Mouse (Mus musculus) erythroblast, embryonic 14.5 days (primary cell): ENCODE measurements around the gene Cux2. TPM values are rescaled to one million over a fixed set of nuclear protein-coding genes. Genes with fewer than 3 reads are reported as not detected.

ENCODE experiments used
- H3K27me3 ChIP-seq: 2 replicates; pipeline ENCODE4 v1.6.1; 2012; ENCODE audit warnings: inconsistent platforms; ENCODE audit not compliant: control insufficient read depth
- H3K36me3 ChIP-seq: 2 replicates; pipeline ENCODE4 v1.6.1; 2012; ENCODE audit warnings: mild to moderate bottlenecking, inconsistent platforms; ENCODE audit not compliant: control insufficient read depth
- H3K4me1 ChIP-seq: 2 replicates; pipeline ENCODE4 v1.6.1; 2012; ENCODE audit warnings: inconsistent platforms; ENCODE audit not compliant: control insufficient read depth
- H3K4me3 ChIP-seq: replicated peaks from 2 replicates; pipeline ENCODE3; 2012; ENCODE audit warnings: moderate library complexity, mild to moderate bottlenecking, inconsistent platforms
- H3K9me3 ChIP-seq: 2 replicates; pipeline ENCODE4 v1.6.1; 2012; ENCODE audit warnings: low read length, inconsistent platforms, mixed read lengths; ENCODE audit not compliant: control insufficient read depth
- GATA1 ChIP-seq: IDR thresholded peaks from 2 replicates; pipeline ENCODE4 v1.6.1; 2012; ENCODE audit warnings: low read length, inconsistent platforms, mixed read lengths
- TAL1 ChIP-seq: IDR thresholded peaks from 3 replicates; pipeline ENCODE4 v1.6.1; 2012; ENCODE audit warnings: low read length, inconsistent platforms, mixed read lengths
- polyA plus RNA-seq: library from polyadenylated mRNA; stranded (reverse); fragments of >175 nt; gene quantifications from 2 replicates; pipeline ENCODE4 v1.2.3, GENCODE M21; 2012

Cux2 gene
- 0.05 TPM in 1 of 2 replicates, not detected in the other for polyA plus RNA-seq

DNA sequence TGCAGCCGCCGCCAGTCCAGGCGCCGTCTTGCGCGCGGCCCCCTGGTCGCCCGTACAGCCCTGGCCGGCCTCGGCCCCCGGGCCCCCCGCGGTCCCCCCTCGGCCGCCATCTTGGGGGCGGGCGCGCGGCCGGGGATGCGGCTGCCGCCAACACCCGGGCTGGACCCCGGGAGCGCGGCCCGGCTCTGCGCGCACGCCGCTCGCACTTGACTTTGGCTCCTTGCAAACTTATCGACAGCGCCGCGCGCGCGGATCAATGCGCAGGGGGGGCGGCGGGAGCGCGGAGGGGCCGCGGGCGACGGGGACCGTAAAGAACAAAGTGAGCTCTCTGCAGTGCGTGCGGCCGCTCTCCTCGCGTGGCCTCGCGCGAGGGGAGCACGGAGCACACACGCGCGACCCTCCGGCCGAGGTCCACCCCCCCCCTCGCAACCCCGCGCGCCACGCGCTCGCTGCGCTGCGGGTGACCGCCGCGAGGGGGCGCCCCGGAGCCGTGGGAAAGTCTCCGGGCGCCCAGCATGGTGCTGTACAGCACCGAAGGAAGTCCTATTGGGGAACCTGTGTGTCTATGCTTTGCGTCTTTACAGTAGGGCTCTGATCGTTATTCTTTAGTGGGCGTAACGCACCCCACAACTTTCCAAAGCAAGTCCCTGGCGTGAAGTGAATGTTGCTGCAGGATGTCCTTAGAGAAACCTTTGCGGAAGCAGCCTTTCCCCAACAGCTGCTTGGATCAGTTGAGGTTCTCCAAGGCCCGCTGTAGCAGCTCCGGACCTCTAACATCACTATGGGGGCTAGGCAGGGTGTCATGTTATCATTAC is at the start of gene Cux2:
Cux2 (minus strand) TSS at position 86 of the 815 bp plus-strand sequence.
- no peaks in the 10 kb centered on the region for H3K36me3 ChIP-seq
- H3K27me3 ChIP-seq, result peaks cover 68% of the 10 kb centered on the region
- H3K9me3 ChIP-seq, result no peaks in the 10 kb centered on the region
- TF ChIP-seq TAL1 (no peak), GATA1 (no peak)
- H3K4me1 ChIP-seq, result peaks cover 9% of the 10 kb centered on the region
- peak within 1 kb of the TSS; percentile 56 for H3K4me3 ChIP-seq

DNA sequence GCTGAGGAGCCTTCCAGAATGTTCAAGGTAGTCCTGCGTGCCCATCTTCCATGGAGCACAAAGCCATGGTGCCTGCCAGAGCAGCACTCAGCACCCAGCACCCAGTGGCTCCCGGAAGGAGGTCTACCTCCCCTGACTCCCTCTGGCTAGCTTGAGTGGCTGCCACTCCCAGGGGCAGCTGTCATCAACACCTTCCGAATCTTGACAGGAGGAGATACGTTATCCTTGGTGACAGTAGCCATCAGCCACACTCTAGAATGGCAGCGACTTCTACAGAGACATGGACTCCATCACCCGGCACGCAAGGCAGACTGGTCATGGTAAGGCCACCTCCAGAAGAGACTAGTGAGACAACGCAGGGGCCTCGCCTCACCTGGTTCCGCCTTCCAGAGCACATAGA is 44.5 kb upstream of the Cux2 start:
- TF ChIP-seq GATA1, result no peak
- no peak for TF ChIP-seq TAL1
- Histone ChIP-seq H3K4me3 (no peak overlapping the region), H3K36me3 (no peaks in the 10 kb centered on the region), H3K9me3 (no peaks in the 10 kb centered on the region), H3K4me1 (no peaks in the 10 kb centered on the region), H3K27me3 (no peaks in the 10 kb centered on the region; the same call in 1 of the 2 replicates)

DNA sequence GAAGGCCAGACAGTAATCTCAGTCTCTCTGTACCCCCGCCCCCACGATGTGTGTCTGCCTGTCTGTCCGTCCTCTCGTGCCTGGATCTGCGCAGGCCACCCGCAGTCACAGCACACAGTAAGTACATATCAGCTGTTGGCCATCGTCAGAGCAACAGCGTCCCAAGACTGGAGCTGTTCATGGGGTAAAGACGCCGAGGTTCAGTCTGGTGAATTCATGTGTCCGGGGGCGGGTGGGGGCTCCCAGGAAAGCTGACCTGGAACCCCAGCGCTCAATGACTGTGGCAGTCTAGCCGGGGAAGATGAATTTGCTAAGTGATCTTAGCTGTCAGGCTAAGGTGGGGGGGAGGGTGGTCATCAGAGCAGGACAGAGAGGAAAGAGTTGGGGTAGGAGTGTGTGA is 43.8 kb upstream of the Cux2 start:
- no peak for TF ChIP-seq TAL1
- no peak for TF ChIP-seq GATA1
- Histone ChIP-seq H3K9me3 (no peaks in the 10 kb centered on the region), H3K4me1 (no peaks in the 10 kb centered on the region), H3K27me3 (no peaks in the 10 kb centered on the region; the same call in 1 of the 2 replicates), H3K4me3 (no peak overlapping the region), H3K36me3 (no peaks in the 10 kb centered on the region)

DNA sequence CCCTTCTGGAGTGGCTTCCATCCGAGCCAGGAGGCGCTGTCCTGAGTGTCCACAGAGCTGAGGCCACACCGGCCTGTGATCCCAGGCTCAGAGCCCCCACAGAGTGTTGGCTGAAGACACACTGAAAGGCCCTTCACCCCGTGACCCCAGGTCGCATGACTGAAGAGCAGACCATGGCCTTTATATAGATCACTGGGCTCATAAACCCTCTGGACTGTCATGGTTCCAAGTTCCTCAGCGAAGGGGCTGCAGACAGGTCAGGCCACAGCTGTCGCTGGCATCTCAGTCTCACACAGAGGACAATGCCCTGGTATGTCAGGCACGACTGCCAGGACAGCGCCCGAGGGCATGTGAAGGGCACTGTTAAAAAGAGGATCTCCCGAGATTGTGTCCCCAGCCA is 42.9 kb upstream of the Cux2 start:
- Histone ChIP-seq H3K4me3 (no peak overlapping the region), H3K4me1 (no peaks in the 10 kb centered on the region), H3K9me3 (no peaks in the 10 kb centered on the region), H3K27me3 (no peaks in the 10 kb centered on the region), H3K36me3 (no peaks in the 10 kb centered on the region)
- TF ChIP-seq GATA1, result no peak
- no peak for TF ChIP-seq TAL1

DNA sequence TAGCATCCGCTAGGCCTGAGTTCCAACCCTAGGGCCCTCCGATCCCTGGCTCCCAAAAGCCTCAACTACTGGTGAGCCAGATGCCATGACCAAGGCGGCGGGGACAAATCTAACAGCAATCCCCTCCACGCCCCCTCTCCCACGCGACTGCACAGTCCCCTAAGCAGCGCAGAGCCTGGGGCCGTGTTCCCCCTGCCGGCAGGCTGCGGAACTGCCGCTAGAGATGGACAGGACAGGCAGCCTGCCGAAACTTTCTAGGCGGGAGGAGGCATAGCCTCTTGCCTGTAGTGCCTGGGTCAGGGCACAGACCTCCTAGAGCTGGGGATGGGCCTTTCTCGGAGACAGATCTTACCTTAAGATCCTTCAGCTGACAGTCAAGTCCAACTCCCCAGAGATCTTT is 41.2 kb upstream of the Cux2 start:
- H3K27me3 ChIP-seq, result peaks cover 2% of the 10 kb centered on the region; the same call in 1 of the 2 replicates
- no peak for TF ChIP-seq GATA1
- no peak for TF ChIP-seq TAL1
- H3K9me3 ChIP-seq, result no peaks in the 10 kb centered on the region
- H3K4me1 ChIP-seq, result no peaks in the 10 kb centered on the region
- H3K4me3 ChIP-seq, result no peak overlapping the region
- H3K36me3 ChIP-seq, result no peaks in the 10 kb centered on the region

DNA sequence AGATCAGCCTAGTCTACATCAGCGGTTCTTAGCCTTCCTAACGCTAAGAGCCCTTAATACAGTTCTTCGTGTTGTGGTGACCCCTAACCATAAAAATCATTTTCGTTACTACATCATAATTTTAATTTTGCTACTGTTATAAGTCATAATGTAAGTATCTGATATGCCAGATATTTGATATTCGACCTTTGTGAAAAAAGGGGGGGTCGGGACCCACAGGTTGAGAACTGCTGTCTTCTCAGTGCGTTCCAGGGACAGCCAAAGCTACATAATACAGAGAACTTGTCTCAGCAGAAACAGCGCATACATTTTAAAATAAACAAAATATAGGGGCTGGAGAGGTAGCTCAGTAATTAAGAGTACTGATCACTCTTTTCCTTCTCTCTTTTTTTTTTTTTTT is 39.8 kb upstream of the Cux2 start:
- peaks cover 2% of the 10 kb centered on the region; the same call in 1 of the 2 replicates for H3K27me3 ChIP-seq
- no peaks in the 10 kb centered on the region for H3K36me3 ChIP-seq
- H3K9me3 ChIP-seq, result peaks cover 1% of the 10 kb centered on the region; the same call in 1 of the 2 replicates
- TF ChIP-seq TAL1 (no peak), GATA1 (no peak)
- no peak overlapping the region for H3K4me3 ChIP-seq
- peaks cover 10% of the 10 kb centered on the region for H3K4me1 ChIP-seq

DNA sequence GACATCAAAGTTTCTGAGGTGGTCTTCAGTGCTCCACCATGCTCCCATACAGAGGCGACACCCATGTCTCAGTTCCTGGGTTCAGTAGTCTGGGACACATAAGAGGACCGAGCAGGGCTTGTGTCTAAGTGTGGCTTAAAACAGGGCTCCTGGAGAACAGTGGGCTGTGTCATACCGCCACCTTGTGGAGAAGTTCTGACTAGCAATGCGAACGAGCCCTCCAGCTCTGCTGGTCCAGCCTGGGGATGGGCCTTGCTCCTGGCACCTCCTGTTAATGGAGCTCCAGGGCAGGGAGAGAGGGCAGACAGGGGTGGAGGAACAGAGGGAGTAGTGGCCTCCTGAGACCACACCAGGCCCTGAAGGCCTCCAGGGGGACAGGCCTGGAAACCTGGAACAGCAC is 39.0 kb upstream of the Cux2 start:
- H3K4me3 ChIP-seq, result no peak overlapping the region
- peaks cover 4% of the 10 kb centered on the region; the same call in 1 of the 2 replicates for H3K9me3 ChIP-seq
- H3K27me3 ChIP-seq, result peaks cover 2% of the 10 kb centered on the region; the same call in 1 of the 2 replicates
- no peak for TF ChIP-seq GATA1
- no peak for TF ChIP-seq TAL1
- H3K4me1 ChIP-seq, result peaks cover 17% of the 10 kb centered on the region
- H3K36me3 ChIP-seq, result no peaks in the 10 kb centered on the region

DNA sequence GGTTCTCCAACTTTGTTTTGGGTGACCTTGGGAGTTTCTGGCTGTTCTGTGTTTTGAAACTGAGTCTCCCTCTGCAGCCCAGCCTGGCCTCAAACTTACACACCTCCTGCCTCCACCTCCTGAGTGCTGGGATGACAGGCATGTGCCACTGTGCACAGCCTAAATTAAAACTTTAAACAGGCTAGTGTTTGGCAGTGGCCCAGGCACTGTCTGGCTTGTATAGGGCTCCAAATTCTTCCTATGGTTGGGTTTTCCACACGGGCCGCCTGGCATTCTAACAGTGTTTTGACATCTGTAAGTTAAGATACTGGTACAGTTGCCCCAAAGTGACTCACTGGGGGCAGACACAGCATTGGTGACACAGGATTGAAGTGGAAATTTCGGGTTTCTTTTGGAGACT is 36.2 kb upstream of the Cux2 start:
- Histone ChIP-seq H3K27me3 (peaks cover 2% of the 10 kb centered on the region; the same call in 1 of the 2 replicates), H3K4me3 (no peak overlapping the region), H3K9me3 (peaks cover 4% of the 10 kb centered on the region; the same call in 1 of the 2 replicates), H3K4me1 (peaks cover 17% of the 10 kb centered on the region), H3K36me3 (no peaks in the 10 kb centered on the region)
- no peak for TF ChIP-seq TAL1
- TF ChIP-seq GATA1, result no peak

DNA sequence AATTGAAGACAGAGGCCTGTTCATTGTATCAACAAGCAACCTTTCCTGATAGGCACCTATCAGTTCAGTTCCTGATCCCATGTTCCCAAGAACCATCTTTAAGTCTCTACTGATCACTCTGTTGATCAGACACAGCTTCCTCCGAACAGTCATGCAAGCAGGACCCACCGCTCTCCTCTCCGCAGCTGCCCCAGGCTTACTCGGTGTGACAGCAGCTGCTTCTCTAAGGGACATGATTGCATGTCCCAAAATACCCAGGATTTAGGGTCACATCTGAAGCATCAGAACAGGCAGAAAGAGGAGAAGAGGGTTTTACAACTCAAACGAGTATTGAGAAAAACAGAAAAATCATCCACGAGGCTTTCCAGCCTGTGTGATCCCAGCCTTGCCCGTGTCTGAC is 35.4 kb upstream of the Cux2 start:
- TF ChIP-seq GATA1 (no peak), TAL1 (no peak)
- Histone ChIP-seq H3K4me1 (peaks cover 17% of the 10 kb centered on the region), H3K27me3 (peaks cover 2% of the 10 kb centered on the region; the same call in 1 of the 2 replicates), H3K9me3 (peaks cover 4% of the 10 kb centered on the region; the same call in 1 of the 2 replicates), H3K4me3 (no peak overlapping the region), H3K36me3 (no peaks in the 10 kb centered on the region)

DNA sequence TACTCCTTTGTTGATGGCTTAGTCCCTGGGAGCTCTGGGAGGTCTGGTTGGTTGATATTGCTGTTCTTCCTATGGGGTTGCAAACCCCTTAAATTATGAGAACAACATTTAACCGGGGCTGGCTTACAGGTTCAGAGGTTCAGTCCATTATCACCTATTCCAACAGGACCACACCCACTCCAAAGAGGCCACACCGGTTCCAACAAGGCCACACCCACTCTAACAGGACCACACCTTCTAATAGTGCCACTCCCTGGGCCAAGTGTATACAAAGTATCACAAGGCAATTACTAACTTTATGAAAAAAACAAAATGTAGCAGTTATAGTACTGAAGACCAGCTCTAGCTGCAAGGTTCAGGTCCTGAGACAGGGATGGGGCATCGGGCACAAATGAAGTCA is 34.6 kb upstream of the Cux2 start:
- no peak for TF ChIP-seq GATA1
- TF ChIP-seq TAL1, result no peak

More for the DNA sequence above, 34.6 kb upstream of the Cux2 start:
- H3K4me1 ChIP-seq, result peaks cover 17% of the 10 kb centered on the region
- H3K27me3 ChIP-seq, result peaks cover 2% of the 10 kb centered on the region; the same call in 1 of the 2 replicates
- no peak overlapping the region for H3K4me3 ChIP-seq
- no peaks in the 10 kb centered on the region for H3K36me3 ChIP-seq
- peaks cover 10% of the 10 kb centered on the region for H3K9me3 ChIP-seq
